Mouse (Mus musculus) T-helper 17 cell (primary cell): ENCODE measurements at regions not wholly inside any gene's neighbourhood (a gene's known extent, or its start where the extent isn't known, plus 50 kb on each side); places are given as distances from the start of the nearest gene placed in this dataset.

Source experiments
- in situ Hi-C, 2 experiments: fragments of 300-600 bp; cut with MboI, MseI; formaldehyde crosslinking; loops; 1 replicate in 1 of 2; 2 replicates in 1 of 2; pipeline ENCODE4 v1.15.1; 2025; ENCODE audit warnings: high pct_unique_total_duplicates in 2 of 2

DNA sequence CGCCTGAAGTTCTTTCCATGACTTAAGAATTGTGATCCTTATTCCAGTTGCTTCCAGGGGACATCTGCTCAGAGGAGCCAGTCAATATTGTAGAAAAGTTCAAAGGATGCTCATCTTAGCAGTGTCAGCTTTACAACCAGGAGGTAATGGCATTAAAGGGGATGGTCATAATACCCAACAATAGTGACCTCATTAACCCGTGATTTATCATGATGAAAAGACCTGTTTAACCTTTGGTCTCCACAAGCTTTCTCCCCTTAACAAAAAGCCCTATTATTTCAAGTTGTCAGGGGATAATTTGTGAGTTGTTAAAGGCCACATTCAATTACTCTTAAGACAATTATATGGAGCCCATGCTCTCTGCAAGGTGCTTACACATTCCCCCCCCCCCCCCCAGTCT, 54.3 kb upstream of the Htatip2 start:
- in situ Hi-C loops = loop anchor here in 1 of 2 experiments (25.0 kb wide), 1 partner anchor 808 kb away; no protein-coding TSS in a partner anchor

DNA sequence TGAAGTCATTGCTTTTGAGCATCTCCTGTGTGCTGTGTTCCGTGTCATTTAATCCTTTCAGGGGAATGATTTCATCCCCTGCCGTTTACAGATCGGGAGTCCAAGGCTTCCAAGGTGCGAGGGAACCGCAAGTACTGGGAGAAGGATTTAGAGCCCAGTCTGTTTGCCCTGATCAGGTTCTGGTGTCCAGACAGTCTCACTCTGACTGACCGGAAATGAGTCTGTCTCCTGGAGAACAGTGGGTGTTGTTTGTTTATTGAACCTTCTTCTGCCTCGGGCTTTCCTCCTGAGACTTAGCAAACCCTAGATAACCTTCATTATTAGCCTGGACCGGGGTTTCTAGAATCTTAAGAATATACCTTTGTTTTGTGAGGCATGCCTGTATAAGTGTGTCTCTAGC, 58.2 kb upstream of the Htatip2 start:
- in situ Hi-C loops = loop anchor here in 1 of 2 experiments (25.0 kb wide), 1 partner anchor 812 kb away; no protein-coding TSS in a partner anchor

GRCm38 (mm10) chr7:49700024-49700390, 58.9 kb upstream of the Htatip2 start:
- in situ Hi-C loops = loop anchor here in 1 of 2 experiments (25.0 kb wide), 1 partner anchor 812 kb away; no protein-coding TSS in a partner anchor

- in situ Hi-C loops = loop anchor here in 1 of 2 experiments (25.0 kb wide), 1 partner anchor 813 kb away; no protein-coding TSS in a partner anchor
Observed at GRCm38 (mm10) chr7:49699107-49700023, 59.5 kb upstream of the Htatip2 start.

GRCm38 (mm10) chr7:49696228-49696627, 59.6 kb upstream of the Dbx1 start:
- in situ Hi-C loops = no loop called here

- in situ Hi-C loops = no loop called here
Observed at GRCm38 (mm10) chr7:49689546-49689945, 52.9 kb upstream of the Dbx1 start.

- in situ Hi-C loops = no loop called here
Observed at GRCm38 (mm10) chr7:49688521-49689399, 52.1 kb upstream of the Dbx1 start.

- in situ Hi-C loops = no loop called here
Observed at GRCm38 (mm10) chr7:49687658-49688376, 51.2 kb upstream of the Dbx1 start.

DNA sequence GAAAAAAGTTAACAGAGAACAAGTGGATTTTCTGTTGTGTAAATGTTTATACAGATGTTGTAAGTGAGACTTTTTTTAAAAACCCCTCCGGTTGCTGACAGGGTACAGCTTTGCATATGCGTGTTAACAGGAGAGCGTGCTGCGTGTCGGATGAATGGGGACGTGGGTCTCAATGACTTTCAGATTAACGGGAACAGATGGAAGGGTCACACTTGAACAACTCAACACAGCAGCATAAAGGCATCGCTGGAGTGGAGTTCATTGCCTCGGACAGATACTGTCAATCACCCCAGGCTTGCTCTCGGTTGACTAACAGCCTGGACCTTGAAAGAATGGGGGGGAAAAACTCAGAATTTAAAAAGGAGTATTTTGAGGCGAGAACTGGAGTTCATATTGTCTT, 50.3 kb upstream of the Dbx1 start:
- in situ Hi-C loops = no loop called here
